Mouse (Mus musculus) yolk sac, embryonic 10.5 days (tissue): ENCODE measurements at regions not wholly inside any gene's neighbourhood (a gene's known extent, or its start where the extent isn't known, plus 50 kb on each side); places are given as distances from the start of the nearest gene placed in this dataset.

Source experiments
- DNase-seq: peaks from one replicate; pipeline ENCODE4 v3.0.0-alpha.2; 2017; ENCODE audit warnings: low spot score

- no peak for DNase-seq
Observed at GRCm38 (mm10) chr16:76718147-76718546, 295.4 kb upstream of the Usp25 start.

GRCm38 (mm10) chr16:76694913-76695312 lies 318.6 kb upstream of the Usp25 start:
- DNase-seq, result no peak

GRCm38 (mm10) chr16:76687735-76688447 lies 314.3 kb upstream of the Nrip1 start:
- no peak for DNase-seq

GRCm38 (mm10) chr16:76685562-76685961 lies 311.9 kb upstream of the Nrip1 start:
- DNase-seq, result no peak

GRCm38 (mm10) chr16:76680061-76680911 lies 306.7 kb upstream of the Nrip1 start:
- DNase-seq, result no peak

- DNase-seq, result no peak
Observed at GRCm38 (mm10) chr16:76678885-76679284, 305.3 kb upstream of the Nrip1 start.

GRCm38 (mm10) chr16:76669795-76670194 lies 296.2 kb upstream of the Nrip1 start:
- no peak for DNase-seq

- DNase-seq, result no peak
Observed at GRCm38 (mm10) chr16:76667046-76667445, 293.4 kb upstream of the Nrip1 start.

- no peak for DNase-seq
Observed at GRCm38 (mm10) chr16:76655106-76655505, 281.5 kb upstream of the Nrip1 start.

- DNase-seq, result no peak
Observed at GRCm38 (mm10) chr16:76644281-76644680, 270.7 kb upstream of the Nrip1 start.

GRCm38 (mm10) chr16:76643801-76644200 lies 270.2 kb upstream of the Nrip1 start:
- DNase-seq, result no peak

GRCm38 (mm10) chr16:76635169-76635568 lies 261.5 kb upstream of the Nrip1 start:
- no peak for DNase-seq

- no peak for DNase-seq
Observed at GRCm38 (mm10) chr16:76634196-76634698, 260.6 kb upstream of the Nrip1 start.

- DNase-seq, result no peak
Observed at GRCm38 (mm10) chr16:76626142-76626541, 252.5 kb upstream of the Nrip1 start.

- DNase-seq, result peak; percentile 30
Observed at GRCm38 (mm10) chr16:76621715-76622114, 248.1 kb upstream of the Nrip1 start.

GRCm38 (mm10) chr16:76618295-76618694 lies 244.7 kb upstream of the Nrip1 start:
- no peak for DNase-seq

- DNase-seq, result no peak
Observed at GRCm38 (mm10) chr16:76611061-76611460, 237.4 kb upstream of the Nrip1 start.

GRCm38 (mm10) chr16:76604914-76605313 lies 231.3 kb upstream of the Nrip1 start:
- no peak for DNase-seq

GRCm38 (mm10) chr16:76603846-76604258 lies 230.2 kb upstream of the Nrip1 start:
- no peak for DNase-seq

GRCm38 (mm10) chr16:76603431-76603830 lies 229.8 kb upstream of the Nrip1 start:
- no peak for DNase-seq

GRCm38 (mm10) chr16:76600131-76600530 lies 226.5 kb upstream of the Nrip1 start:
- DNase-seq, result no peak

GRCm38 (mm10) chr16:76591956-76592768 lies 218.5 kb upstream of the Nrip1 start:
- no peak for DNase-seq
